Mouse (Mus musculus): ENCODE measurements around the gene Slc22a4.
"Not testable (repeated sequence)": the region's sequence is repeated elsewhere in the genome, so short reads cannot be mapped to it uniquely, and the experiment has no call there.

Slc22a4 gene

GRCm38 (mm10) chr11:53977672-53978071 lies 50.2 kb downstream of the Slc22a4 start:
- in situ Hi-C loops (cut with MboI; ENCODE audit: low pct_unique_long_range_greater_than_20kb in 1 of 2, low sequenced_read_pairs in 2 of 2, unreplicated experiment in 1 of 2): no loop called here

- in situ Hi-C loops (cut with MboI; ENCODE audit: low pct_unique_long_range_greater_than_20kb in 1 of 2, low sequenced_read_pairs in 2 of 2, unreplicated experiment in 1 of 2): no loop called here
Observed at GRCm38 (mm10) chr11:53975559-53975958, 52.3 kb downstream of the Slc22a4 start.

GRCm38 (mm10) chr11:53958984-53959383 lies 68.9 kb downstream of the Slc22a4 start:
- in situ Hi-C loops (cut with MboI; ENCODE audit: low pct_unique_long_range_greater_than_20kb in 1 of 2, low sequenced_read_pairs in 2 of 2, unreplicated experiment in 1 of 2): no loop called here

GRCm38 (mm10) chr11:53958176-53958575 lies 69.7 kb downstream of the Slc22a4 start:
- in situ Hi-C loops (cut with MboI; ENCODE audit: low pct_unique_long_range_greater_than_20kb in 1 of 2, low sequenced_read_pairs in 2 of 2, unreplicated experiment in 1 of 2): not testable (repeated sequence)

- in situ Hi-C loops (cut with MboI; ENCODE audit: low pct_unique_long_range_greater_than_20kb in 1 of 2, low sequenced_read_pairs in 2 of 2, unreplicated experiment in 1 of 2): no loop called here
Observed at GRCm38 (mm10) chr11:53956636-53957035, 71.3 kb downstream of the Slc22a4 start.

GRCm38 (mm10) chr11:53954653-53955052 lies 73.2 kb downstream of the Slc22a4 start:
- in situ Hi-C loops (cut with MboI; ENCODE audit: low pct_unique_long_range_greater_than_20kb in 1 of 2, low sequenced_read_pairs in 2 of 2, unreplicated experiment in 1 of 2): no loop called here

GRCm38 (mm10) chr11:53950133-53950532 lies 77.8 kb downstream of the Slc22a4 start:
- in situ Hi-C loops (cut with MboI; ENCODE audit: low pct_unique_long_range_greater_than_20kb in 1 of 2, low sequenced_read_pairs in 2 of 2, unreplicated experiment in 1 of 2): not testable (repeated sequence)
